Comparison of ENCODE assay signal across 9 mouse cellular contexts in the genomic region with DNA sequence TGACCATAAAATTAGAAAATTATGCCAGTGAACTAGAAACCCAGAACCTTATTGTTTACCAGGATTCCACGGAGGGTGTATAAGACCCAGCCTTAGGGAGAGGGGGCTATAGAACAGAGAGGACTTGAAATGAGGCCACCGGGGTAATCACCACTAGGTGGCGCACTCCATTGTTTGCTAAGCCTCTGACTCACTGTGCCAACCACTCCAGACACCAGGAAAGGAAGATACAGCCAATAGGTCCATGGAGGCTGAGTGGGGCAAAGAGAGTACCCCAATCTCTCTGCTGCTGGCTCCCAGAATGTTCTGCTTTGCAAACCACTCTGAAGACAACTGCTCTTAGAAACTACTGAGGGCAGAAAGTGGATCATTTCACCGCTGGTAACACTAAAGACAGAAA.
DNase-seq lines count a peak whose midpoint lies in the region; ATAC-seq and TF ChIP-seq lines count a peak whose summit lies in the region.
"Had no signal": no experiment of that assay in that cellular context is flagged by ENCODE, and none has a peak within 500 bp of the region (broad histone marks: within the 10 kb centered on the region; RNA-seq: fewer than 3 reads in every experiment).

No protein-coding gene starts in this region.

- H3K4me2 ChIP-seq in midbrain, embryonic 15.5 days: no peak overlapping the region
- H3K4me2 ChIP-seq in forebrain, embryonic 12.5 days: no peak overlapping the region
- H3K4me2 ChIP-seq: embryonic facial prominence, embryonic 13.5 days had no signal

- no peak for TF ChIP-seq POLR2A in brain, embryonic 14.5 days (IDR thresholded peaks at IDR 0.05; ENCODE audit: borderline replicate concordance, extremely low read depth, insufficient read depth, insufficient read length, poor library complexity, severe bottlenecking)

- intact Hi-C loops in left cerebral cortex, adult 2 months (cut with DNase I): loop anchor here (2.0 to 10.0 kb wide), 3 partner anchors 99 to 523 kb away; a partner anchor contains a TSS

- peak; percentile 64 for TF ChIP-seq CTCF in brain, embryonic 14.5 days (IDR thresholded peaks at IDR 0.05; ENCODE audit: borderline replicate concordance, extremely low read depth, insufficient read depth, insufficient read length)
- peak; percentile 77 for TF ChIP-seq CTCF in left cerebral cortex, adult 2 months (IDR thresholded peaks at IDR 0.05)

- H3K27me3 ChIP-seq in midbrain, embryonic 10.5 days (ENCODE audit: low read depth, poor library complexity, severe bottlenecking): no peaks in the 10 kb centered on the region
- H3K27me3 ChIP-seq in midbrain, embryonic 15.5 days (replicated peaks): no peaks in the 10 kb centered on the region
- H3K27me3 ChIP-seq in forebrain, embryonic 12.5 days: no peaks in the 10 kb centered on the region
- H3K27me3 ChIP-seq: embryonic facial prominence, embryonic 13.5 days had no signal

- no peak overlapping the region for H3K27ac ChIP-seq in midbrain, embryonic 10.5 days (replicated peaks)
- H3K27ac ChIP-seq in midbrain, embryonic 15.5 days: no peak overlapping the region
- no peak overlapping the region for H3K27ac ChIP-seq in forebrain, embryonic 12.5 days
- no peak overlapping the region for H3K27ac ChIP-seq in left cerebral cortex, adult 2 months
- H3K27ac ChIP-seq: embryonic facial prominence, embryonic 13.5 days had no signal

- ATAC-seq in midbrain, embryonic 15.5 days (replicated peaks): no peak
- ATAC-seq in forebrain, embryonic 12.5 days (ENCODE audit: low FRiP score): peak; percentile 58; the same call in 1 of the 2 replicates
- peak; percentile 81 to 87 for ATAC-seq in hematopoietic stem cell, adult 5-6 weeks (replicated peaks in 1 of 2; ENCODE audit: insufficient read depth in 1 of 2, low FRiP score in 2 of 2, low TSS enrichment in 1 of 2, low read depth in 1 of 2, poor library complexity in 2 of 2, severe bottlenecking in 2 of 2)

- peaks cover 9% of the 10 kb centered on the region; the same call in 1 of the 2 replicates for H3K4me1 ChIP-seq in midbrain, embryonic 10.5 days
- no peaks in the 10 kb centered on the region for H3K4me1 ChIP-seq in midbrain, embryonic 15.5 days
- peaks cover 2% of the 10 kb centered on the region; the same call in 1 of the 2 replicates for H3K4me1 ChIP-seq in forebrain, embryonic 12.5 days

- H3K4me3 ChIP-seq in midbrain, embryonic 10.5 days: no peak overlapping the region
- no peak overlapping the region for H3K4me3 ChIP-seq in midbrain, embryonic 15.5 days
- no peak overlapping the region for H3K4me3 ChIP-seq in forebrain, embryonic 12.5 days (replicated peaks)
- no peak overlapping the region for H3K4me3 ChIP-seq in left cerebral cortex, adult 2 months
- H3K4me3 ChIP-seq: embryonic facial prominence, embryonic 13.5 days had no signal

- DNase-seq in midbrain, embryonic 10.5 days (ENCODE audit: low spot score): peak; percentile 65
- DNase-seq in brain, embryonic 14.5 days (ENCODE audit: low read depth): peak; percentile 66
- peak; percentile 31 to 70 for DNase-seq in left cerebral cortex, adult 2 months (ENCODE audit: extremely low spot score in 1 of 2, low spot score in 2 of 2)
- DNase-seq in natural killer cell, adult 2 months (ENCODE audit: low spot score in 2 of 2): peak; percentile 12 to 35
- DNase-seq in thymus, postnatal 10 days (ENCODE audit: low spot score in 2 of 2): peak; percentile 3 to 58

- WGBS in midbrain, embryonic 10.5 days: 34% methylated on average over 4 of the region's 4 CpGs
- 30% methylated on average over 4 of the region's 4 CpGs for WGBS in midbrain, embryonic 15.5 days
- WGBS in forebrain, embryonic 12.5 days: 24% methylated on average over 4 of the region's 4 CpGs

- no peaks in the 10 kb centered on the region for H3K36me3 ChIP-seq in midbrain, embryonic 10.5 days
- no peaks in the 10 kb centered on the region for H3K36me3 ChIP-seq in midbrain, embryonic 15.5 days (replicated peaks)
- no peaks in the 10 kb centered on the region for H3K36me3 ChIP-seq in forebrain, embryonic 12.5 days (replicated peaks)
- H3K36me3 ChIP-seq: embryonic facial prominence, embryonic 13.5 days had no signal

- H3K9ac ChIP-seq in midbrain, embryonic 15.5 days: no peak overlapping the region
- no peak overlapping the region for H3K9ac ChIP-seq in forebrain, embryonic 12.5 days
- H3K9ac ChIP-seq: embryonic facial prominence, embryonic 13.5 days had no signal

- no peaks in the 10 kb centered on the region for H3K9me3 ChIP-seq in midbrain, embryonic 10.5 days (replicated peaks)
- no peaks in the 10 kb centered on the region for H3K9me3 ChIP-seq in midbrain, embryonic 15.5 days
- H3K9me3 ChIP-seq in forebrain, embryonic 12.5 days: no peaks in the 10 kb centered on the region
- H3K9me3 ChIP-seq: embryonic facial prominence, embryonic 13.5 days had no signal
